Mouse (Mus musculus) spleen, postnatal 10 days (tissue): ENCODE results near the gene Scn3b.

Experiments used
- DNase-seq, 2 experiments: peaks; one replicate each; pipeline ENCODE4 v3.0.0; 2021 to 2022; ENCODE audit warnings: low spot score in 2 of 2

Scn3b gene

DNA sequence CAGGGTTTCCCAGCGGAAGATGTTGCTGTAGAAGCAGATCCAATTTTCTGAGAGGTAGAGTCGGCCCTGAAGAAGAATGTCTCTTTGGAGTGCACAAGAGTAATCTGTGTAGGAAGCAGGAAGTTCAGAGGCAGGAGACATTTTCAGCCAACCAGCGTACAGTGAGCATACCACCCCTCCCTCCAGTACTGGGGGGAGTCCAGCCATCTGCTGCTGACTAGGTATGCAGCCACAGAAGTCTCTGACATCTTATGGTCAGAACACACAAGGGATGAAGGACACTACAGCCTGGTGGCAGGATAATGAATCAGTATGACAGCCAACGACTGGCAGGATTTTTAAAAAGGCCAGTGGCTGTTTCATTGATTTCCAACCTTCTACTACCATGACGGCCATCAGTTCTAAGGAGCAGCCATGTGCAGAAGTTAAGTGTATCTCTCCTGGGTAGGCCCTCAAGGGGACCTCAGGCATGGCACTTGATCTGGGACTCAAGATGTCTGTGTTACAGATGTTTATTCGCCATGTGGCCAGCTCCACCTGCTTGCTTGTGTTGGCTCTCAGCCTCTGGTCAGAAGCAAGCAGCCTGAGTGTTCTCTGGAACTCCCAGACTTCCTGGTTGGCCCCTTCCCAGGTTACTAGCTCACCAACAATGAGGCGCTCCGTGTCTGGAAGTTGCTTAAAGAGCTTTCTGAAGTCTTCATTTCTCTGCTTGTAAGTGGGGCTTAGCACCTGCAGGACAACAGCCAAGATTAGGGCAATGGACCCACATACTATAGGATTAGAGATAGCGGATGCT lies 48.0 kb downstream of the Scn3b start:
- DNase-seq, result no peak

DNA sequence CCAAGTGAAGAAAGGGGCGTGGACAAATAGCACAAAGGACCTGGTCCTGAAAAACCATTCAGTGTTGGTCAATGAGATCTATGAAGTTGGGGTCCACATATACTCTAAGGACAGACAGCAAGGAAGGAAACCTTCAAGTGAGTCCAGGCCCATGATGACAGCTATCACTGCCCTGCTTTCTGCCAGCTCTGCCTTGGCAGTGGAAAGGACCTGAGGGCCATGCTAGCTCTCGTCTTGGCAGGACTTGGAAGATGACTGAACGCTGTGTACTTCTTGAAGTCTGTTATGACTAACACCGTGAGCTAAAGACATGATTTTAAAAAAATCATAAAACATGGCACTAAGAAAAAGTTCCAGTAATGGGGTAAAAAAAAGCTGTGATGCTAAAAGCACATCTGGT lies 48.7 kb downstream of the Scn3b start:
- DNase-seq, result no peak

DNA sequence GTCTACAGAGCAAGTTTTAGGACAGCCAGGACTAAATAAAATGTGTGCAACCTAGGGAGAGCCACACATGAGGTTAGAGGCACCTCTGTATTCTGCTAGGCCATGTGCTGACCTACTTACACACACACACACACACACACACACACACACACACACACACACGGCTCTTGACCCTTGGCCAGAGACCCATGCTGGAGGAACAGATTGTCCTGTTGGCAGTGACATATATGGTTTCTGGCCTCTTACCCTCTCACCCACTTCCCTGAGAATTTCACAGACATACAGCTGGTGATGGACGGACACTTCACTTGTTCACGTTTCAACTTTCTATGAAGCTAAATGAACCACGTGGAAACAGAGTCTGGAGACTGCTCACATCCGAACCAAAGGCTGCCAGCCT lies 49.8 kb downstream of the Scn3b start:
- DNase-seq, result no peak

DNA sequence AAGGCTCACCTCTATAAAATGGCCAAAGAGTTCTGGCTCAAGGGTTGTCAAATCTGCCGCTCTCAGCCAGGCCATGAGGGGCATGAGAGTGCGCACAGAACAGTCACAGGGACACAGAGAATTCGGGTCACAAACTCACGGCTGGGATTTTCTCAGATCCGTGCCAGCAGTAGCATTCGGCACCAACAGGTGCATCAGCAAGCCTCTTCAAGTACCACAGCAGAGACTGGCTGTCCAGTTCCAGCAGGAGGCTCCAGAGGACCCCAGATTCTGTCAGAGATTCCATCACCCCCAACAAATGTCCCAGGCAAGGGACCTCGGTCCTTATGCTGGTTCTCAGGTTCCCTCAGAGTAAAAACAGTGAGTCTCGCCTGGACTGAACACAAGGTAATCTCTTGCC lies 51.4 kb downstream of the Scn3b start:
- no peak for DNase-seq

DNA sequence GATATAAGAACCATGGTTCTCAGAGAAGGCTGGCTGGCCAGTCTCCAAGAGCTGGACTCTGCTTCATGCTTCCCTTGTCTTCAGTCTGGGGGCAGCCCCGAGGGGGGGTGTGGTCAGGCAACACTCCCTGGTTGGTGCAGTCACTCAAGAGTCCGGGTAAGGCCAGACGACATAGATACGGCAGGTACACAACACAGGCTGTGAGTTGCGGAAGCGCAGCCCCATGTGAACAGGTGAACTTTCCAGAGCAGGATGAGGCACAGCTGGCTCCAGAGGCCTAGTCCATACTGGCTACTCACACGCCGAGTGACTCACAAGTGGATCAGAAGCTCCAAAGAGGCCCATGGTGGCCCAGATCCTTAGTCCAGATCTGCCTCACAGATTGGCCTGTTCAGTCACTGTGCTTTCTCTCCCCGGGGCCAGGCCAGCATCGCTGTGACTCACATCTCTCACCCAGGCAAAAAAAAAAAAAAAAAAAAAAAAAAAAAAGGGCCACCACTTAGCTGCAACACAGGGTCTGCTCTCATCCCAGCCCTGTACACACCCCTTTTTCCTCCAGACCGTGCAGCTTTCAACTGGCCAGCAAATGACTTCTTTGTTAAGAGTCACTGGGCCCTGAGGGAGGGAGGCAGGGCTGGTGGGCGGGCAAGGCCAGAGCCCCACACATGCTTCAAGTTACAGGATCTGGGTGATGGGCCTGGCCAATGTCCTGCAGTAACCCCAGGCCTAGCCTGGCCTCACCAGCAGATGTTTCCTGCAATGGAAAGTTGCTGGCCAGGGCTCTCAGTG lies 52.1 kb downstream of the Scn3b start:
- peak in 1 of 2 experiments; percentile 33 for DNase-seq

DNA sequence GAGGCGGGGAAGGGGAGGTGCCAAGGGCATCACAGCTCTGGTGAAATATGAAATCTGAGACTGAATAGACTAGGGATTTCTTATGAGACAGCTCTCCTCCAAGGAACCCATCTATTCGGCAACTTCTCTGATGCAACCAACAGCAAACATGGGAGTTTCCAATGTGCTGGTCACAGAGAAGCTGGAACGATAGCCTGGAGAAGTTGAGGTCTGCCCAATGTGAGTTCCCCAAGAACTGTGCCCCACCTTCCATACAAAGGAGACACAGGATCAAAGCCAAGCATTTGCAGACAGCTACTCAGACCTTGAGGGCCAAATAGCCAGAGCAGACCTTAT lies 52.6 kb downstream of the Scn3b start:
- no peak for DNase-seq

DNA sequence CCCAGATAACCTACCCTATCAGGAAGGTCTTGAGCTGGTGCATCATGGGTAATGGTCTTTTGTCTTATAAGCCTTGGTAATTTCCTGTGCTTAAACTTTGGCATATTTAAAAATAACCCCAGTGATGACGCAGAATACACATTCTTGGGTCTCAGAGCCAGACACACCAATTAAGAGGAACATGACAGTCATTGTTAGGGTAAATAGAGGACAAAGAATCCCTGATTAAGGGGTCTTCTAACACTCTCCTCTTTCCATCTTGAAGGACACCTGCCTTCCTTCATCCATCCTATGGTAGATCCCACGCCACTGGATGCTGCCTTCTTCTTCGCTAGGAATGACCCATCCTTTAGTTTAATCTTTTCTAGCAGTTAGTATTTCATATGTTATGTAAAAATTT lies 53.4 kb downstream of the Scn3b start:
- DNase-seq, result no peak

DNA sequence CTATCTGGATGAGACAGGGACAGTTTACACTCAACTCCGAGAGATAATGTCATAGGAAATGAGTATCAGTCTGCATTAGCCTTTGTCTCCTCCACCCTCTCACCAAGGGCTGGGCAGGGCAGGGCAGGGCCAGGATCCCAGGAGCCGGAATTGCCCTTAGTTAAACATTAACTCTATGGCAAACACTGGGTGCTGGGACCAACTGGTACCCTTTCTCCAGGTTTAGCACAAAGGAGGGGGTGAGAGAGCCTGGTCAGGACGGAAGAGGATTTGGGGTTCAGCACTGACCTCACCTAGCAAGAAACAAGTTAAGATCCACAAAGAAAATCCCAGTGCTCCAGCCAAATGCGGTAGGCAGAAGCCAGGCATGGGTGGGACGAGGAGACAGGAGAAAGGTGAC lies 54.2 kb downstream of the Scn3b start:
- no peak for DNase-seq

DNA sequence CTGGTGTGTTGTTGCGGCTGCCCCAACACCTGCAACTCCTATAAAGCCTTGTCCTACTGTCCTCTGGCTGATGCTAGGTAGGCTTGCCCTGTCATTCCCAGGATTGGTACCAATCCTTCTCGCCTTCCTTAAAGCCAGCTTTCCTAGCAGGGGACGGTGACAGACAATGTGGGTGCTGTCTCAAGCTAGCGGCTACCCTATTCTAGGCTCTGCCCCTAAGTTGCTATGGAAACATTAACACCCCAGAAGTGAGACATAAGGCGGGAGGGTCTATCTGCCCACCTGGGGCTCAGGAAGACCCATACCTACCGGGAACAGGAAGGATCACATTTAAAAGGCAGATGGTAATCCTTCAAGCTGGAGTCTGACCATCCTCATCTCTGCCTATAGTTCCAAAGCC lies 54.8 kb downstream of the Scn3b start:
- no peak for DNase-seq

DNA sequence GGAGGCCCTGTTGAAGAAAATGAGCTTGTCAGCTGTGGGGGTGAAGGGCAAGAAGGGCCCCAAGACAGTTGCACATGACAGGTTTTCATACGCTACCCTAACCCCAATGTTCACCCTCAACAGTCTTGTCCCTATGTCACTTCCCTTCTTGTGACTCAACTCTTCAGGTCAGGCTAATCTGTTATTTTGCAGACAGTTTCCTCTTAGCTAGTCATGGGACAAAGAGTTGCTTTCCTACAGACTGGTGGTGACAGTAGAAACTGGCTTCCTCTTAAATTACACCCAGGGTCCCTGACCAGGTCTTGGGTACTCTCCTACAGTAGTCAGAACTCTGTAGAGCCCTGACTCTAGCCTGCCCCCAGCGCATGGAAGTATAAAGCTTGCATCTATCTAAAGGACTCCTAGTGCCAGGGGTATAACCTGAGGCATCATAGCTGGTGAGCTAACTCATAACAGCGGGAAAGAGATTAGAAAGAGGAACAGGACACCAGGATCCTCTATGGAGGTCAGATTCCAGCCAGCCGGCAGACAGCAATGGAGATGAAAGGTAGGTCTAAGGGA lies 55.3 kb downstream of the Scn3b start:
- DNase-seq, result no peak

DNA sequence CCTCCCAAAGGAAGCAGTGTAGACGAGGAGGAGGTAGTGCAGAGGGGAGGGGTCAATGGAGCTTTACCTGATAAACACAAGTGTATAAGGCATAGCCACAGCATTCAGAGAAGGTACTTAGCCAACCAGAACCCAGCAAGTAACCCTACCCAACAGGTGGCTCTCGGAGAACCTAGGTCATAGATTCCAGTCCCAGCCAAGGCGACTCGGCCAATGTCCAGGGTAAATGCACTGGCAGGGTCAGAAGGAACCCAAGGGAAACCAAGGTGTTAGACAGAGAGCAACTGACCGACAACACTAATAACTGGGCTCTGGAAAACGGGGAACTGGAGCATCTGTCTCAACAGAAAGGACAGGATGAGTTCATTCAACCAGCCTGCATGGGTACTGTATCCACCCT lies 55.8 kb downstream of the Scn3b start:
- DNase-seq, result no peak

DNA sequence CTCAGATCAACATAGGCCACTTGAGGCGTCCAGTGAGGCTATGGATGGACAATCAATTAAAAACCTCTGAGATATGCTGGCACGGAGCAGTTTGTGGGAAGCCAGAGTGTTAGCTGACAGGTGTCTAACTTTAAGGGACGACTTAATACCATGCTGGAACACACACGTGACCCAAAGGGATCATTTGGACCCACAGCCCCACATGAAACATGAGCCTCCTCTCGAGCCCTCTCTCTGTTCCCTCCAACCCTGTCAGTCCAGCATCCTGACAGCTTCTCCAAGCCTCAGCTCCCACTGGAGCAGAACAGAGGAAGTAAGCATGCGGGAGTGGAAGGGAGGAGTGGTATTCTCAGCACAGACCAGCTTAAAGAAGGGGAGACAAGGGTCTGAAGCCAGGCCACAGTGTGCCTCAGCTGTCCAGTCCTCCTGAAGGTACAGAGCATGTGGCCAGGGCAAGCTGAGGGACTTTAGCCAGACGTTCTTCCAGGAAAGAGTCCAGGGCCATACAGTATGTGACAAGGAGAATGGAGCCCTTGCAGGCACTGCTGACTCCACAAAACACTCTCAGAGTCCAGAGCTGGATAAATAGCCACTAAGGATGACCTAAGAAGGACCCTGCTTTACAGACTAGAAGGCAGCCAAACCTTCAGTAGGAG lies 57.4 kb downstream of the Scn3b start:
- DNase-seq, result no peak

DNA sequence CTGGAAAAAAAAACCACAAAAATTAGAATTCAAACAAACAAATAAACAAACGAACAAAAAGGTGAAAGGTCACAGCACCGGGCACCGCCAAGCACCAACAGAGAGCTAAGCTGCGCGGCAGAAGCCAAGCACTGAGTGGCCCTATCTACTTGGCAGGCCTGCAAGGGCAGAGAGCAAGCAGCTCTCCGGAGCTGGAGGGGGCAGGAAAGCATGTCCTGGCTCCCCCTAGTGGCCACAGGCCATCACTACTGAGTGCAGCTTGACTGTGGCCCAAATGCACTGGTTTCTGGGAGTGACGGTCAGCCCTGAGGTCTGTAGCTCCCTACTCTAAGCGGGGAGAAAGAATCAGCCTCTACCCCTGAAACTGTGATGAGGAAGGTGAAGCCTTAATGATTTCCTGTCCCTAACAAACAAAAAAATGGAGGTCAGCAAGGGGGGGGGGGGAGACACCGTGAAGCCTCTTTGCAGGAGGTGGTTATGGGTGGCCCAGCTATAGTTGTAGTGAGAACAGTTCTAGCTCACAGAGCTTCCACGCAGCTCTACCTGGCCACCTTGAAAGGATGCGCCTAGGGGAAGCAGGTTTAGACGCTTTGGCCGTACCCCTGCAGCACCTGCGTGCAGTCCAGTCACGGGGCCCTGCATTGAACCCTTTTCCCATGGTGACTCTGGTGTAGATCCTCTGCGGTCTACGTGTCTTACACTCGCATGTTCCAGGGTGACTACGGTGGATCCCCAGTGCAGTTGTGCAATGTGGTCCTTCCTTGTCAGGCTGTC lies 61.8 kb downstream of the Scn3b start:
- DNase-seq, result peak; percentile 54 to 84

DNA sequence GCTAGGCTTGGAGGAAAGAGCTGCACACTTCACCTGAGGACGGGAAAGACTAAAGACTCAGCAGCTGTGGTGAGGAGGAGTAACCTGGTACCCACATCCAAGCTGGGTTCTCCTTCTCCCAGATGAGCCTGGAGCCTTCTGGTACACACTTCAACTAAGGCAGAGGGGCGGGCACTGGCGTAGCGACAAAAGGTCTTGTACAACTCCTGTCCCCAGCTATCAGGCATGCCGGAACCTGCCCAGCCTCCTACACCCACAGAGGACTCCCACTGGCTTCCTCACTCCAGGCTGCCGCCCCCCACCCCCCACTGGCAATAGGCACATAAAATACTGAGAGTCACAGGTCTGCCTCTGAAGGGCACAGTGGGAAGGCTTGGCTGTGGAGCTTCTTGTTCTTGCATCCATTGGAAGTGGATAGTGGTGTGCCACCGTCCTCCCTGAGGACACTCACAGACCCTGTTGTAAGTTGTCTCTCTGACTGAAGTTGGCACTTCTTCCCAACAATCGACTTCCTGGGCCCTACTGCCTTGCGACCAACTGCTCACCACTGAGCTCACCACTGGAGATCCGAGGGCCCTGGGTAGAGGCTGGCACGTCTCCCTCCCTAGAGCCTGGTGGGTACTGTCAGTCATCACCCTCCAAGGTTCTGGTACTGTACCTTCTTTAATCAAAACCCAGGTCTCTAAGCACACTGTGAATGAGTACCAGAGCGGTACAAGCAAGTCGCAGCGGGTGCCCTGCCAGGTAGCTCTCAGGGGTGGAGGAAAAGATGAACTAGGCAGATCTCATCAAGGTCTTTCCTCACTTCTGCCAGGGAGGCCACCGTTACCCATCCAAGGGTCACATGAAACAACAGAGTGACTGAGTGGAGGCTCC lies 62.6 kb downstream of the Scn3b start:
- no peak for DNase-seq

DNA sequence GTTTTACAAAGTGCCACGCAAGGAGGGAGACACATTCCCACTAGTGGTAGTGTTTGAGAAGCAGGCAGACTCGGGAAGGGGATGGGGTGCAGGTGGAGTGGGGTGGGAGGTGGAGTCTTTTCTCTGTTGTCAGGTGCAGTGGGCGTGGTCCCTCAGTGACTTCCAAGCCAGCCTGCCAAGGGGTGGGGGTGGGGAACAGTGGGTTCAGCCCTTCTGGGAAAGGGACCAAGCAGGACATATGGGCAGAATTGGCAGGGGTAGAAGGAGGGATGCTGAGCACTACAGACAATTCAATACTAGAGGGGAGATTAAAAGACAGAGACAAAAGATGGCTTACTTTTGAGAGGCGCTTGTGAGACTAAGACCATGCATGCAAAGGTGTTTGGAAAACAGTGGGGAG lies 63.3 kb downstream of the Scn3b start:
- no peak for DNase-seq

DNA sequence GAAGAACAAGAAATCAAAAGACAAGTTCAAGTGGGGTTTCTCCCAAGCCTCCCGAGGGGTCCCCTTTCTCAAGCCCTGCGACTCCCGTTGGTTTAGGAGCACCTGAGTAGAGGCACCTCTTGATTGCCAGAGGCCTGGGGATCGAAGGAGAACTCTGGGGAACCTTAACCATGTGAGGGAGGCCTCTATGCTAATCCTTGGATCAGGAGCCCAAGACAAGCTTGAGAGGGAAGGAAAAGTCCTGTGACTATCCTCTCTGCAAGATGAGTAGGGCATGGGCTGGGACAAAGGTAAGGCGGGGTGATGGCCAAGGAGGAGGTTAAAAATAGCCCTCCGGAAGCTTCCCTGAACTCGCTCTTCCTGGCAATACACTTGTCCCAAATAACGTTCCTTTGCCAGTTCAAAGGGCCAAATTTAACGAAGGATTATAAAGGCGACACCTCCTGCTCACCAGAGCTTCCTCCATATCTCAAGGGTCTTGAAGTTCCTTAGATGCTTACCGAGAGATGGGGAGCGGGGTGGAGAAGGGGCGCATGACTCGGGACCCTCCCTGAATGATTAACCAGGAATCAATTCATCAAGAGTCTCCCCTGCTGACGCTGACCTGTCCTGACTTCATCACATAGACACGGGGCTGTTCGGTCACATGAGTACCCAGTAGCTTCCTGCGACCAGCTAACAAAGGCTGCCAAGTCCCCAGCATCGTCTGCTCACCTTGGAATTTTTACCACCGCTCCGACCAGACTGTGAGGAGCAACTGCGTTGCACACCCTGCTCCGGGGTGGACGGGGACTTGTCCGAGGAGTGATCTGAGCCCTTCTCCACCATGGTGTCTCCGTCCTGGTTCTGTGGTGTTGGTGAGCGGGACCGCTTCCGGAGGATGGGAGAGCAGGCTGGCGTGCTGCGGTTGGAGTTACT lies 64.0 kb downstream of the Scn3b start:
- DNase-seq, result no peak

DNA sequence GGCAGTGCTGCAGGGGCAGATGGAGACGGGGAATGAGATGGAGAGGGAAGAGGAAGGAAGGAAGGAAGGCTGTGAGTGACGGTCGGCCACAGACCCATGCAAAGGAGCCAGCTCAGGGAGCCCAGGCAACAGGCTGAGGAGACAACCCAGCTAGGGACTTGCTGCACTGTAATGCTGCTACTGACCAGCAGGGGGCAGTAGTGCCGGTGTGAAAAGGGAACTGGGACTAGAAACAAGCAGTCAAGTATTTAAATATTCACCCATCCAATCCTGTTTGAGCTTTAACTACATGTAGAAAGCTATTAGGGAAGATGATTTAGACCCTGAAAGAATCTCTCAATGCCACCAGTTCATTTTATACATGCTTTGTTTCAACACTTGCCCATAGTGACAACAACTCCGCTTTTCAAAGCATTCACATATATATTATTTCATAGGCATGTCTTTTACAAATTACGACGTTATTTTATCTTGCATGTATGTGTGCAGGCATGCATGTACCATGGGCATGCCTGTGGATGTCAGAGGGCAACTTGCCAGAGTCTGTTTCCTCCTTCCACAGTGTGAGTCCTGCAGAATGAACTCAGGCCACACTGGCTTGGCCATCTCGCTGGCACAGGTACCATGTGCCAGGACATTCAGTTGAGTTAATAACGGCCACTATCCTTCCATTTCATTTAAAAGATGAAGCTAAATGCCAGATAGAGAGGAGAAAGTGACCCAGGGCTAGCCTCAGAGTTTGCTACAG lies 64.8 kb downstream of the Scn3b start:
- DNase-seq, result peak; percentile 45 to 80

DNA sequence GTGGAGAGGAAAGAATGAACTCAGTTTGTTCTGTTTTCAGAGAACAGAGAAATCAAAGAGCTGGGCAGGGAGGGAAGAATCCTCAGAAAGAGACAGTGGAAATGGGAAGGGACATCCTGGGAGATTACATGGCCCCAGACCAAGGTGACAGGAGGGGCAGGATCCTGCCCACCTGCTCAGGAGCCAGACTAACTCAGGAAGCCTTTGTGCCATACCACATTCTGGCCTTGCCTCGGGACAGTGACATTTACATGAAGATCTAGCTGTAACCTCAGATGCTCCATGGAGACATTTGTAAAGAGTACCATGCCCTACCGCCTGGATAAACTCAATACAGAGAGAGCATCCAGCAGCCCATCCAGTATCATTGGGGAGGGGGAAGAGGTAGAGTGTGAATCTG lies 65.6 kb downstream of the Scn3b start:
- no peak for DNase-seq

DNA sequence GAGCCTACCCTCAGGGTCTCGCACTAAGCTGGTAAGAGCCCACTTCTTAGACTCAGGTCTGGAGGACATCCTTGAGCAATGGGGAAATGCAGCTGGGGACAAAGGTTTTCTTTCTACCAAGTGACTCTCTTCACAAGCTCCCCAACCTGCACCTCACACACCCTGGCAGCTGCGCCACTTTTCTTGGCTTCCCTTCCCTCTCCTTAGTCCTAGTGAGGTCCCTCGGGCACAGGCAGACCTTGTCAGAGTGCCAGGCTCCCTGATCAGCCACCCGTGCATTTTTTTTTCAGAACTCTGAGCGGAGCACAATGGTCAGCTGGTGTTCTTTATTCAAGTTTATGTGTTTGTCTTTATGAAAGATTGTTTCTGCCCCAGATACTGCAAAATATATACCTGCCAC lies 67.7 kb downstream of the Scn3b start:
- no peak for DNase-seq
